Mouse (Mus musculus) brain, adult 10 weeks (tissue): ENCODE results near the gene Adamts8. TPM values are rescaled to one million over a fixed set of nuclear protein-coding genes. Genes with fewer than 3 reads are reported as not detected.

ENCODE experiments used
- polyA plus RNA-seq: library from polyadenylated mRNA; stranded (reverse); fragments of 350-450 nt; fragmentation: Illumina TruSeq; extraction: RNeasy Lipid Tissue Mini Kit (QIAGEN cat#74804); gene quantifications from one replicate; pipeline ENCODE4 v1.2.3, GENCODE M21; 2015; ENCODE audit warnings: low read depth, low replicate concordance

Adamts8 gene
- polyA plus RNA-seq, result 2.0 TPM

GRCm38 (mm10) chr9:30942512-30943313 lies at the start of gene Adamts8:
Gene Adamts8, plus strand, starts transcription at chr9:30942562.

GRCm38 (mm10) chr9:30922197-30922894 lies 20.0 kb upstream of the Adamts8 start, which contains the start of gene Adamts15:
Gene Adamts15, minus strand, starts transcription at chr9:30922452.

Other genes starting within 250 kb of the Adamts8 start
- gene Adamts15, start 20.1 kb upstream of the Adamts8 start, polyA plus RNA-seq, result 3.0 TPM
- 6.4 TPM for gene Zbtb44, start 88.1 kb downstream of the Adamts8 start, polyA plus RNA-seq
- gene St14, start 189.3 kb downstream of the Adamts8 start, polyA plus RNA-seq, result 0.57 TPM